9 mouse cellular contexts compared by ENCODE assay signal in genomic region chr10:75170207-75170850, GRCm38 (mm10). TPM values are rescaled to one million over a fixed set of nuclear protein-coding genes. Genes with fewer than 3 reads are reported as not detected.
DNase-seq lines count a peak whose midpoint lies in the region; ATAC-seq and TF ChIP-seq lines count a peak whose summit lies in the region.
"Had no signal": no experiment of that assay in that cellular context is flagged by ENCODE, and none has a peak within 500 bp of the region (broad histone marks: within the 10 kb centered on the region; RNA-seq: fewer than 3 reads in every experiment).

No protein-coding gene starts in this region.

- TF ChIP-seq CTCF in stomach, postnatal 0 days (IDR thresholded peaks at IDR 0.05; ENCODE audit: low read depth) = no peak

- peak; percentile 77 for ATAC-seq in heart, embryonic 14.5 days (ENCODE audit: insufficient number of reproducible peaks, insufficient read depth, low FRiP score, low read depth)
- peak; percentile 56 for ATAC-seq in liver, embryonic 12.5 days
- ATAC-seq in stomach, postnatal 0 days (ENCODE audit: low FRiP score, low TSS enrichment) = peak; percentile 84
- ATAC-seq in erythroid progenitor cell, adult 5-6 weeks (replicated peaks; ENCODE audit: low FRiP score, poor library complexity, severe bottlenecking) = no peak
- no peak for ATAC-seq in hindbrain, embryonic 14.5 days (ENCODE audit: low FRiP score)

- no peaks in the 10 kb centered on the region for H3K9me3 ChIP-seq in heart, embryonic 14.5 days (ENCODE audit: control insufficient read depth, low read length)
- no peaks in the 10 kb centered on the region for H3K9me3 ChIP-seq in liver, embryonic 12.5 days (replicated peaks)
- H3K9me3 ChIP-seq in stomach, postnatal 0 days (ENCODE audit: control insufficient read depth, low read length) = no peaks in the 10 kb centered on the region
- H3K9me3 ChIP-seq in hindbrain, embryonic 14.5 days (ENCODE audit: control insufficient read depth, low read length) = no peaks in the 10 kb centered on the region
- H3K9me3 ChIP-seq: neural tube, embryonic 13.5 days had no signal

- peak overlapping the region; percentile 36; the same call in 1 of the 2 replicates for H3K9ac ChIP-seq in heart, embryonic 14.5 days (ENCODE audit: low read length)
- no peak overlapping the region for H3K9ac ChIP-seq in liver, embryonic 12.5 days
- H3K9ac ChIP-seq in stomach, postnatal 0 days (ENCODE audit: low read length) = no peak overlapping the region
- H3K9ac ChIP-seq in hindbrain, embryonic 14.5 days = no peak overlapping the region
- H3K9ac ChIP-seq: neural tube, embryonic 13.5 days had no signal

- TF ChIP-seq EP300 in stomach, postnatal 0 days (optimal IDR thresholded peaks at IDR 0.05) = no peak

- peaks cover 23% of the 10 kb centered on the region for H3K36me3 ChIP-seq in heart, embryonic 14.5 days (ENCODE audit: control insufficient read depth, insufficient read depth, low read length)
- peaks cover 27% of the 10 kb centered on the region for H3K36me3 ChIP-seq in liver, embryonic 12.5 days
- H3K36me3 ChIP-seq in stomach, postnatal 0 days (ENCODE audit: control insufficient read depth, insufficient read depth, low read length) = 0 out of 2 replicates have a peak, but pooled peaks cover 4% of the 10 kb centered on the region
- H3K36me3 ChIP-seq in hindbrain, embryonic 14.5 days (replicated peaks; ENCODE audit: control insufficient read depth, insufficient read depth) = peaks cover 91% of the 10 kb centered on the region

- H3K4me2 ChIP-seq in heart, embryonic 14.5 days (ENCODE audit: low read length) = peak overlapping the region; percentile 50
- no peak overlapping the region for H3K4me2 ChIP-seq in liver, embryonic 12.5 days
- no peak overlapping the region for H3K4me2 ChIP-seq in stomach, postnatal 0 days (replicated peaks; ENCODE audit: low read depth)
- no peak overlapping the region for H3K4me2 ChIP-seq in hindbrain, embryonic 14.5 days (replicated peaks)
- H3K4me2 ChIP-seq: neural tube, embryonic 13.5 days had no signal

- DNase-seq in right cerebral cortex, adult 18-20 months = peak; percentile 45
- DNase-seq in right cerebral cortex, postnatal 36 days (ENCODE audit: low spot score in 2 of 2) = no peak
- DNase-seq in stomach, postnatal 0 days (ENCODE audit: low spot score) = peak; percentile 46
- no peak for DNase-seq in hindbrain, embryonic 14.5 days (ENCODE audit: low spot score)
- DNase-seq in right cerebral cortex, postnatal 14 days = no peak

- H3K4me3 ChIP-seq in heart, embryonic 14.5 days (ENCODE audit: control insufficient read depth in 1 of 2, insufficient read depth in 1 of 2, low read depth in 1 of 2, low read length in 2 of 2) = peak overlapping the region in 1 of 2 experiments; percentile 10; a peak in 1 of 4 replicates
- H3K4me3 ChIP-seq in liver, embryonic 12.5 days = no peak overlapping the region
- H3K4me3 ChIP-seq in stomach, postnatal 0 days (ENCODE audit: low read depth, low read length) = no peak overlapping the region
- H3K4me3 ChIP-seq in hindbrain, embryonic 14.5 days (replicated peaks; ENCODE audit: low read length) = no peak overlapping the region
- H3K4me3 ChIP-seq: neural tube, embryonic 13.5 days had no signal

- peaks cover 37 to 42% of the 10 kb centered on the region in 2 experiments for H3K4me1 ChIP-seq in heart, embryonic 14.5 days (ENCODE audit: control insufficient read depth in 2 of 2, insufficient read depth in 2 of 2, low read length in 2 of 2)
- H3K4me1 ChIP-seq in liver, embryonic 12.5 days = peaks cover 2% of the 10 kb centered on the region; the same call in 1 of the 2 replicates
- no peaks in the 10 kb centered on the region for H3K4me1 ChIP-seq in stomach, postnatal 0 days (replicated peaks; ENCODE audit: control insufficient read depth, insufficient read depth)
- H3K4me1 ChIP-seq in hindbrain, embryonic 14.5 days (replicated peaks; ENCODE audit: control insufficient read depth, insufficient read depth, low read length) = no peaks in the 10 kb centered on the region
- H3K4me1 ChIP-seq: neural tube, embryonic 13.5 days had no signal

- WGBS in heart, embryonic 14.5 days = 15% methylated on average over 12 of the region's 12 CpGs
- WGBS in liver, embryonic 12.5 days (ENCODE audit: insufficient replicate concordance) = 46% methylated on average over 12 of the region's 12 CpGs
- 60% methylated on average over 12 of the region's 12 CpGs for WGBS in stomach, postnatal 0 days
- WGBS in hindbrain, embryonic 14.5 days = 81% methylated on average over 12 of the region's 12 CpGs

- H3K27me3 ChIP-seq in heart, embryonic 14.5 days (ENCODE audit: control insufficient read depth, insufficient read depth, low read length) = no peaks in the 10 kb centered on the region
- no peaks in the 10 kb centered on the region for H3K27me3 ChIP-seq in liver, embryonic 12.5 days (replicated peaks)
- H3K27me3 ChIP-seq in stomach, postnatal 0 days (ENCODE audit: control insufficient read depth, insufficient read depth, low read length) = no peaks in the 10 kb centered on the region
- H3K27me3 ChIP-seq in hindbrain, embryonic 14.5 days (ENCODE audit: control insufficient read depth, insufficient read depth, low read length) = no peaks in the 10 kb centered on the region
- H3K27me3 ChIP-seq: neural tube, embryonic 13.5 days had no signal

- peak overlapping the region; percentile 71 to 75 for H3K27ac ChIP-seq in heart, embryonic 14.5 days (replicated peaks in 1 of 2; ENCODE audit: control insufficient read depth in 1 of 2, insufficient read depth in 1 of 2, low read depth in 2 of 2, low read length in 2 of 2)
- H3K27ac ChIP-seq in liver, embryonic 12.5 days = no peak overlapping the region
- 0 out of 2 replicates have a peak overlapping the region, but pooled peaks have one; percentile 13 for H3K27ac ChIP-seq in stomach, postnatal 0 days (replicated peaks)
- no peak overlapping the region for H3K27ac ChIP-seq in hindbrain, embryonic 14.5 days
- H3K27ac ChIP-seq: neural tube, embryonic 13.5 days had no signal

RNA-seq across cellular contexts. Expression of gene Specc1l, which starts 41.5 kb away (rescaled TPM):
- polyA plus RNA-seq in heart, embryonic 14.5 days (2014; fragmentation: Nextera tagmentation; extraction: Ambion mirVana) = 16.1 and 16.7 TPM in 2 replicates
- 13.2 and 13.4 TPM in 2 replicates for polyA plus RNA-seq in liver, embryonic 12.5 days (2016; fragmentation: Nextera tagmentation; extraction: Ambion mirVana)
- polyA plus RNA-seq in stomach, postnatal 0 days (2015; fragmentation: Nextera tagmentation; extraction: Ambion mirVana) = 9.2 and 9.4 TPM in 2 replicates
- total RNA-seq in erythroid progenitor cell, adult 5-6 weeks (2015; ENCODE audit: low replicate concordance) = 15.5 and 16.6 TPM in 2 replicates
- 23.7 and 24.5 TPM in 2 replicates for total RNA-seq in erythroid progenitor cell, adult 5-6 weeks (2017; ENCODE audit: low replicate concordance)
- polyA plus RNA-seq in hindbrain, embryonic 14.5 days (2014; fragmentation: Nextera tagmentation; extraction: Ambion mirVana) = 21.2 and 23.2 TPM in 2 replicates

Comparison
In these comparisons a context has a peak if more than half of its experiments do, and no peak if none do; other contexts are left out.
1. DNase-seq: peak in right cerebral cortex, adult 18-20 months (single experiment) and stomach, postnatal 0 days (single experiment); none in right cerebral cortex, postnatal 36 days (0 of 2), hindbrain, embryonic 14.5 days (single experiment) and right cerebral cortex, postnatal 14 days (single experiment).
2. ATAC-seq: peak in heart, embryonic 14.5 days (single experiment), liver, embryonic 12.5 days (single experiment) and stomach, postnatal 0 days (single experiment); none in erythroid progenitor cell, adult 5-6 weeks (single experiment) and hindbrain, embryonic 14.5 days (single experiment).
3. H3K27ac ChIP-seq: peak in heart, embryonic 14.5 days (2 of 2) and stomach, postnatal 0 days (single experiment); none in liver, embryonic 12.5 days (single experiment) and hindbrain, embryonic 14.5 days (single experiment).